Mouse (Mus musculus) Muller cell, postnatal 12 days (primary cell): ENCODE measurements around the gene Ren1.

Source experiments
- DNase-seq: peaks from one replicate; pipeline ENCODE4 v3.0.0-alpha.2; 2015; ENCODE audit errors: inconsistent ontology term

Gene Ren1

GRCm38 (mm10) chr1:133408880-133409516 lies 58.7 kb downstream of the Ren1 start:
- DNase-seq: no peak

- DNase-seq: no peak
Measured at GRCm38 (mm10) chr1:133409786-133410185, 59.5 kb downstream of the Ren1 start.
